Mouse (Mus musculus): Measurements from ENCODE around the gene Arpp21. TPM values are rescaled to one million over a fixed set of nuclear protein-coding genes. Genes with fewer than 3 reads are reported as not detected.
"Not testable (repeated sequence)": the region's sequence is repeated elsewhere in the genome, so short reads cannot be mapped to it uniquely, and the experiment has no call there.

The Arpp21 gene
- total RNA-seq, 1 experiment from 2014 or later, result not detected

DNA sequence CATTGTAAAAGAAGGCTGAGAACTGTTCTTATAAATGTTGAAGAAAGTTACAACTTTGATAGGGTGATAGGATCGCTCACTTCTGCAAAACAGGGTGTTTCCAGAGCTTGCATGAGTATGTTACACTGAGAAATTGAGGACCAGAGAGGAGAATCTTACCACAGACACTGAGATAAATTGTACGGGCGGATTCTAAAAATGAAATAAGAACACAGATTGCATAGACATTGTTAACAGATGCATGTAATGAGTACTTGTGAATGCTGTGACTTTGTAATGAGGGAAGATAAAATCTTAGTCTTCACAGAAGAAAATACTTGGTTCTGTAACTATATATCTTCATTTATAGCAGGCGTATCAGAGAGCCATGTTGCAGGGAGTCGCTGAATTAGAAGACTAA, 167.5 kb downstream of the Arpp21 start:
- ATAC-seq (replicated peaks; ENCODE audit: insufficient number of reproducible peaks, low FRiP score, low TSS enrichment, poor library complexity, severe bottlenecking), result no peak

DNA sequence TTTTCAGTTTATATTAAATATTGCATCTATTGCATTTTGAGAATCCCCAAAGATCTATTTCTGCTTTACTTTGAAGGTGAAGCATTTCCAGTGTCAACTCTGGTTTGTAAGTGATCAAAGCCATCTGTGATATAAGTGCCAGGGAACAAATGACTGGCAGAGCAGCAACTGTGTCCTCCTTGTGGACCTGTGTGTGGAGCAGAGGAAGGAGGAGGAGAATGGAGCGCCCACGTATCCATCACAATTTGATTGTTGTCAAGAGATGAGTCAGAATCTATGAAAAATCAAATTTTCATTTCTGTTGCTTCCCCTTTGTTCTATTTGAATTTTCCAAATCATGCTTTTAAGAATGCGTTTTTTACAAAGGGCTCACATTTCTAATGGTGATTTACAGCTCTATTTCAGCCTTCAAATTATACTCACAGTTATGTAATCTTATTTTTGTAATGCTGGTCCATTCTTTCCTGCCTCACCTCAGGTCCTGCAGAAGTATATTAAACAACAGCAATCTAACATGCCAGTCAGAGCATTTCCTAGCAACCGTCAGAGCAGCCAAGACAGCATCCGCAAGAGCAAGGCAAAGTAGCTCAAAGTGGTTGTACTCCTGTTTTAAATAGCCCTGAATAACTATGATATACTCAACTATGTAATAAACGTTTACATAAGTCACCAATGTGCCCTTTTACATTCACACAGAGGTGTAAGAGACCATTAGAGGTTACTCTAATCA, 174.9 kb downstream of the Arpp21 start:
- ATAC-seq (replicated peaks; ENCODE audit: insufficient number of reproducible peaks, low FRiP score, low TSS enrichment, poor library complexity, severe bottlenecking), result no peak

DNA sequence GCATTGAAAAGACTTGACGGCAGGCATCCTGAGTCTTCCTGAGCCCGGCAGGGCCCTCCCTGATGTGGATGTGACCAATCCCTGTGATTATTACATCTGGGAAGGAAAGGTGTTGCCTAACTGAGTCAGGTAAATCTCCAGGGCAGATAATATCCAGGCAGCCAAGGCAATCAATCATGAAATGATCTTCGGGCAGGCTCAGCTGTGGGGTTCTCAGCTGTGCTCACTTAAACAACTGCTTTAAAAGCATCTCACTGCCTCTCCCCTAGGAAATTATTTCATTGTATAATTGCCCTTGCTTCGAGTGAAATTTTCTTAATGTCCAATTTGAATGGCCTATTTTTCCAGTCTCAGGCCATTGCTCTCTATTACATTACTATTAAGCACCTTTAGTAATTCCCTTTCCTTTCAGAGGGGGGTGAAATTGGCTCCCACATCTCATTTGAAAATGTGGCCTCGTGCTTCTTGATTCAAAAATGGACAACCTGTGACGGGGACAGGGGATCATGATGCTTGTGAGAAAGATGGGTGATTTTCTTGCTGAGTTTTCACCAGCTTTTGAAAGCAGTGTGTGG, 180.8 kb downstream of the Arpp21 start:
- no peak for ATAC-seq (replicated peaks; ENCODE audit: insufficient number of reproducible peaks, low FRiP score, low TSS enrichment, poor library complexity, severe bottlenecking)

DNA sequence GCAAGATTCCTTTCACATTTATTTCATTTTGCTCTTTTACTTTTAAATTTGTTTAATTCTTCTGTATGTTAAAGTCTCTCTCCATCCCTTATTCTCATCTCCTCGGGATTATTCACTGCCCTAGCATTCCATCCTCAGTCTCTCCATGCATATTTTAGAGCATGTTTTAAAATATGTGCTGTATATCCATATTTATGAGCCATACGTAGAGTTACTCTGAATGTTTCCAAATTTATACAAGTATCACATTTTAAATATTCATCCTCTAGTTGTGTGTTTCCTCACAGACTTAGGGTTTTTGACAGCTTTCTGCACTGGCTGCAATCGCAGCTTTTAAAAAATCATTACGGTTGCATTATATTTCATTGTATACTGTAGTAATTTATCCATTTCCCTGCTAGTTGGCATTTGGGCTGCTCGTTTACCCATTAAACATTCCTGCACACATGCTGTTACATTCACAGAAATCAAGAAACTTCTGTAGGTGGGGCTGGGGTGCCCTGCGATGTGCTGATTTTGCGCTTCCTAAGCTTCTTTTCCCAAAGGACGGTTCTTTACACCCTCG, 187.8 kb downstream of the Arpp21 start:
- ATAC-seq (replicated peaks; ENCODE audit: insufficient number of reproducible peaks, low FRiP score, low TSS enrichment, poor library complexity, severe bottlenecking), result no peak

DNA sequence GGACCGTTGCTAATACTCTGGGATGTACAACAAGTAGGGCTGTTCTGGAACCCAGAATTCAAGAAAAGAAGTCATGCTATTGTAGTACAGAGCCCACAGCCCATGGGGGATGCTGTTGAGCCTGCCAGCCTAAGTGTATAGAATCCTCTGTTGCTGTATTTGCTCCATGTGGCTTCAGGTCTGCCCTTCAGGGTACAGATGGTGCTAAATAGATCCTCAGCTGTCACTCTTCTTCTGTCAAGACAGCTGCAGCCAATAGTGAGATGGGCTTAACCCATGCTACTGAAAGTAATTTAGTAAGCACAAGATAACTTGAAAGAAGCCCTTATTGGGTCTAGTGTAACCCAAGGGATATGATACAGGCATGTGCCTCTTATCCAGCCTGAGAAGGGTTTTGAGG, 195.2 kb downstream of the Arpp21 start:
- ATAC-seq (replicated peaks; ENCODE audit: insufficient number of reproducible peaks, low FRiP score, low TSS enrichment, poor library complexity, severe bottlenecking), result no peak

DNA sequence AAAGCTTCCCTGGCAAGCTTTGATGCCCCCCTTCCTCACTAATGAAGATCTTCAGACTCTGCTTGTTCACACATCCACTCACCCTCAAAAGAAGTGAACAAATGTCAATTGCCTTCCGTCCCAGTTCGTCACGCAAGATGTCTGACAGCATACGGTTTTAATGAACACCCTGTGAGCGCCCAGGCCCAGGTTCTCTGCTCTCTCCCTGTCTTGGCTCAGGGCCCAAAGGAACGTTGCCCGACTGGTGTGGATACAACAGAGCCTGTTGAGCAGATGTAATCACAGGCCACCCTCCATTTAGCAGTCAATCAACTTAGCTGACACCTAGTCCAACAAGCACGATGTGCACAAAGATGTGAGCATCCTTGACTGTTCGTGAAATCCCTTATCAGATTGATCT, 198.0 kb downstream of the Arpp21 start:
- ATAC-seq (replicated peaks; ENCODE audit: insufficient number of reproducible peaks, low FRiP score, low TSS enrichment, poor library complexity, severe bottlenecking), result no peak

DNA sequence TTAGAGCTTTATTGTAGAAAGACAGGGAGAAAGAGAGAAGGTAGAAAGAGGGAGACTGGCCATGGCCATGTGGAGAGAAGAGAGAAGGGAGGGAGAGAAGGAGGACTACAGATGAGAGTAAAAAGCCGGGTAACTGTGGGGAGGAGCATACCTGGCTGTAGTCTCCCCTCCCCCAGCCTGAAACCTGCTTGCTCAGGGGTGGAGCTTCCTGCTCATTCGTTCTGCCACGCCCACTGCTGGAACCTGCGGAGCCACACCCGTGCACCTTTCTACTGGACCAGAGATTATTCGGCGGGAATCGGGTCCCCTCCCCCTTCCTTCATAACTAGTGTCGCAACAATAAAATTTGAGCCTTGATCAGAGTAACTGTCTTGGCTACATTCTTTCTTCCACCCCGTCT, 201.9 kb downstream of the Arpp21 start:
- not testable (repeated sequence) for ATAC-seq (replicated peaks; ENCODE audit: insufficient number of reproducible peaks, low FRiP score, low TSS enrichment, poor library complexity, severe bottlenecking)

DNA sequence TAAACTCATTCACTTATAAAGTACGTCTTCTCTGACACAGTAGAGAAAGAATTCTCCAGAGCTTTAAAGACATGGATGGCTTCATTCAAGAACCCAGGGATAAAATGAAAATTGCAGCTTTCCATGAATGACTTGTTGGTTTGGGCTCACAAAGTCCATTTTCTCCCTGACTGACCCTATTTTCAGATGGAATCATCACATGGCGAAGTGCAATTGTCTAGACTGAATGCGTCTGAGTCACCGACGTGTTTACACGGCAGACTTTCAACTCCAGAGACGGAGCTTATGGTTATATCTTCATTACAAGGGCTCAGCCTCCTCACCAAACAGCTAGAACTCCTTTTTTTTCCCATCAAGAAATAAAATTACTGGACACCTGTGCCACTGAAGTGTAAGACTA, 203.6 kb downstream of the Arpp21 start:
- no peak for ATAC-seq (replicated peaks; ENCODE audit: insufficient number of reproducible peaks, low FRiP score, low TSS enrichment, poor library complexity, severe bottlenecking)

DNA sequence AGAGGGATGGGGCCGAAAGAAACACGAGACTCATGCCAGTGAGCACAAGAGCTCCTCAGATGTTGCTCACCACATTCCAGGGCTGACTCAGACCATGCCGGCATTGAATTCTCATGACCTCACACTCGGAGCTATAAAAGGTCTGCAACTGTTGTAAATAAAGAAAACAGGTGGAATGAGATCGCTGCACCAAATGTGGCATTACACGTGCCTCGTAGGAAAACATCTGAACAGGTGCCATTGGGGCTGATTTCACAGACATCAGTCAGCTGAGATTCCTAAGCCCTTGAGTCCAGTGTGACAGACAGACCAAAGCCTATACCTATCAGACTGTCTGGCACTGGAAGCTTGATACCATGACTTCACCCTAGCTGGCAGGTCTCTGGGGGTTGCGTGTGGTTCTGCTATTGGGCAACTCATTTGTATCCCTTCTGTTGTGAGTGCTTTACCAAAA, 212.1 kb downstream of the Arpp21 start:
- no peak for ATAC-seq (replicated peaks; ENCODE audit: insufficient number of reproducible peaks, low FRiP score, low TSS enrichment, poor library complexity, severe bottlenecking)

DNA sequence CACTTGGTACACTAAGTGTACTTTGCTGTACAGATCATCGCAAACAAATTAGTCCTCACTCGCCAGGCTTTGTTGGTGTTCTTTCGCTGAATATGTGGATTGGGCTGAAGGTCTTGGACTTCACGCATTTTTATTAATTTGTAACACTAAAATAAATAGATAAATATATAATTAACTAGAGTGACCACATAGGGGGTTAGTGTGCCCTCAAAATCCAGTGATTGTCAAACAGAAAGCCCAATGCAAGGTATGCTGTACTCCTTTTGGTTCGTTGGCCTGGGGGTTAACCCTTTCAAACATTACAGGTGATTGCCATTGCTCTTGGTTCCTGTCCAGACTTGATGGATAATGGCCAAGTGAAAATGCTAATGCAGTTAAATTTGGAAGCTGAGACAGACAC, 212.6 kb downstream of the Arpp21 start:
- no peak for ATAC-seq (replicated peaks; ENCODE audit: insufficient number of reproducible peaks, low FRiP score, low TSS enrichment, poor library complexity, severe bottlenecking)

Data from monocyte, adult 5-6 weeks (primary cell).